Mouse (Mus musculus) kidney, embryonic 15.5 days (tissue): ENCODE data around the gene Serpinb9. TPM values are rescaled to one million over a fixed set of nuclear protein-coding genes. Genes with fewer than 3 reads are reported as not detected.

Source experiments
- ATAC-seq: fragments of 200-750 bp; cut with Nextera tagmentation; replicated peaks from 2 replicates; pipeline ENCODE4 v1.8.0; 2017; ENCODE audit warnings: moderate TSS enrichment; ENCODE audit not compliant: low FRiP score
- H3K27ac ChIP-seq: fragments of 300-500 bp; sonication (generic); 2 replicates; pipeline ENCODE4 v1.5.1; 2015; ENCODE audit warnings: mild to moderate bottlenecking, inconsistent platforms
- H3K27me3 ChIP-seq: fragments of 300-500 bp; sonication (generic); 2 replicates; pipeline ENCODE4 v1.6.1; 2015; ENCODE audit warnings: inconsistent platforms
- H3K36me3 ChIP-seq: fragments of 300-500 bp; sonication (generic); 2 replicates; pipeline ENCODE4 v1.6.1; 2015; ENCODE audit warnings: inconsistent platforms
- H3K4me1 ChIP-seq: fragments of 300-500 bp; sonication (generic); 2 replicates; pipeline ENCODE4 v1.6.1; 2015; ENCODE audit warnings: inconsistent platforms
- H3K4me2 ChIP-seq: fragments of 300-500 bp; sonication (generic); 2 replicates; pipeline ENCODE4 v1.6.1; 2015; ENCODE audit warnings: moderate library complexity, mild to moderate bottlenecking, inconsistent platforms
- H3K4me3 ChIP-seq: fragments of 300-500 bp; sonication (generic); replicated peaks from 2 replicates; pipeline ENCODE4 v1.5.1; 2015; ENCODE audit warnings: mild to moderate bottlenecking, inconsistent platforms
- H3K9ac ChIP-seq: fragments of 300-500 bp; sonication (generic); 2 replicates; pipeline ENCODE4 v1.6.1; 2015; ENCODE audit warnings: mild to moderate bottlenecking, inconsistent platforms
- H3K9me3 ChIP-seq: fragments of 300-500 bp; sonication (generic); replicated peaks from 2 replicates; pipeline ENCODE4 v1.6.1; 2016; ENCODE audit warnings: inconsistent platforms
- WGBS: fragments of 180-500 bp; shearing (Covaris S2); methylation state at CpG from one replicate; pipeline ENCODE4 v1.1.7; 2015; ENCODE audit warnings: mixed read lengths; 5-methylcytosine and 5-hydroxymethylcytosine counted together
- polyA plus RNA-seq: library from polyadenylated mRNA; unstranded; fragments of >200 nt; fragmentation: Nextera tagmentation; extraction: Ambion mirVana; gene quantifications from 2 replicates; pipeline ENCODE4 v1.2.1, GENCODE M21; 2015

The Serpinb9 gene
- polyA plus RNA-seq, 1 experiment from 2014 or later, result 9.3 TPM

DNA sequence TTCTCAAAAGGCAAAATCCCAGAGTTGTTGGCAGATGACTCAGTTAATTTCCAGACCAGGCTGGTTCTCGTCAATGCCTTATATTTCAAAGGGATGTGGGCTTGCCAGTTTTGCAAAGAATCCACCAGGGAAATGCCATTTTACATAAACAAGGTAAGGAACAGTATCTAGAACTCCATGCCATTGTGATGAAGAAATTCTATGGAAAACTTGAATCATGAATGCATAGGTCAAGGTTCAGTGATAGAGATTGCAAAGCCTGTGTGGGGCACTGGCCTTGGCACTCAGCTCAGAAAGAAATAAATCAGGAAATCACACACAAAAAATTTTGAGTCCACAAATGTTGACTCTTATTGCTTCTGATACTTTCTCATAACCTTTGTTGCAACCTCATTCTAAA is 32.5 kb downstream of the Serpinb9 start:
- Histone ChIP-seq H3K9ac (no peak overlapping the region), H3K4me1 (no peaks in the 10 kb centered on the region), H3K36me3 (no peaks in the 10 kb centered on the region), H3K27me3 (no peaks in the 10 kb centered on the region), H3K4me3 (no peak overlapping the region), H3K9me3 (no peaks in the 10 kb centered on the region), H3K4me2 (no peak overlapping the region), H3K27ac (no peak overlapping the region)
- WGBS, result 69% methylated on average over 1 of the region's 1 CpGs
- no peak for ATAC-seq

DNA sequence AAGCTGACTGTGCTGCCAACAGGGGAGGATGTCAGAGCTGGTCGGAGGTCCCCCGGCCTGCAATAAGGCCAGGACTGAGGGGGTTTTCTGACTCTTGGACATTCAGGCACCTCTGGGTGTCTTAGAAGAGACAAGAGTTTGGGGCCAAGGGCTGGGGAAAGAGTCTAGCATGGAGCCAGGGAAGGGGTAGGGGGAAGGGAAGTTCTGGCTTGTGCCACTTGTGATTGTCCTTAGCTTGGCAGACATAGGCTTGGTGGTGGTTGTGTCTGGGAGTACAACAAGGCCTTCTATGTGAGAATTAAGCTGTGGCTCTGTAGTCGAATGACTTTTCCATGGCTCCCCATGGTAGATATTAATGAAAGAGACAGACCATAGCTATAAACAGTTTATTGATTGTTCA is 40.5 kb downstream of the Serpinb9 start:
- ATAC-seq, result no peak
- WGBS, result 97% methylated on average over 3 of the region's 3 CpGs

DNA sequence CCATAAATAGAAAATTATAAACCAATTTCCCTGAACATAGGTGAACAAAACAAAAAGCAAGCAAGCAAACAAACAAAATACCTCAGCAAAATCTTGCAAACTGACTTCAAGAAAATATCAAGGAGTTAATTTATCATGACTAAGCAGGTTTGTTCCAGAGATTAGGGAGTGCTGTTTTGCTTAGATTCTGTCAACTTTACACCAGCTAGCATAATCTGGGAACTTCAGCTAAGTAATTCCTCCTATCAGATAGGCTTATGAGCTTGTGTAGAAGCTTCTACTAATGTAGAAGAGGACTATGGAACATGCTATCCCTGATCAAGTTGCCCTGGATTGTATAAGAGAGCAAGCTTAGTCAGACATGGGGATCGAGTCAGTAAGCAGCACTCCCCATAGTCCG is 44.2 kb downstream of the Serpinb9 start:
- no peaks in the 10 kb centered on the region for H3K27me3 ChIP-seq
- no peaks in the 10 kb centered on the region for H3K36me3 ChIP-seq
- no peaks in the 10 kb centered on the region for H3K4me1 ChIP-seq
- H3K9ac ChIP-seq, result no peak overlapping the region
- H3K9me3 ChIP-seq, result no peaks in the 10 kb centered on the region
- no peak overlapping the region for H3K4me2 ChIP-seq
- WGBS, result 83% methylated on average over 2 of the region's 2 CpGs
- ATAC-seq, result no peak
- H3K4me3 ChIP-seq, result no peak overlapping the region
- H3K27ac ChIP-seq, result no peak overlapping the region

More for the DNA sequence above, 40.5 kb downstream of the Serpinb9 start:
- no peaks in the 10 kb centered on the region for H3K36me3 ChIP-seq
- no peak overlapping the region for H3K9ac ChIP-seq
- H3K27me3 ChIP-seq, result no peaks in the 10 kb centered on the region
- no peaks in the 10 kb centered on the region for H3K9me3 ChIP-seq
- no peak overlapping the region for H3K4me2 ChIP-seq
- H3K27ac ChIP-seq, result no peak overlapping the region
- no peak overlapping the region for H3K4me3 ChIP-seq
- H3K4me1 ChIP-seq, result no peaks in the 10 kb centered on the region

DNA sequence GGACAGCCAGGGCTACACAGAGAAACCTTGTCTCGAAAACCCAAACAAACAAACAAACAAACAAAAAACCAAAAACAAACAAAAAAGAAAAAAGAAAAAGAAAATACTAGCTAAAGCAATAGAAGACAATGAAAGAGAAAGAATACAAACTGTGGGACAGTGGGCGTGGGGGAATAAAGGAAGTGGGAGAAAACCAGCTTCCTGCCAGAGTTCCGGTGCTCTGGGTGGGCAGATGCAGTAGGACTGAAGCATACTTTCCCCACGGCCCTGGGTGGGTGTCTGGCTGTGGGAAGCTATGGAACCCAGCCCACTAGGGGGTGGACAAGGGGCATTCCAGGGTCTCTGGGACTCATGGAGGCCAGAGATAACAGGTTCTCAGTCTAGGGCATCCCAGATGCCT is 45.1 kb downstream of the Serpinb9 start:
- Histone ChIP-seq H3K4me2 (no peak overlapping the region), H3K36me3 (no peaks in the 10 kb centered on the region), H3K9ac (no peak overlapping the region), H3K27me3 (no peaks in the 10 kb centered on the region), H3K9me3 (no peaks in the 10 kb centered on the region), H3K27ac (no peak overlapping the region), H3K4me1 (no peaks in the 10 kb centered on the region), H3K4me3 (no peak overlapping the region)
- WGBS, result 71% methylated on average over 4 of the region's 4 CpGs
- no peak for ATAC-seq

- Histone ChIP-seq H3K27ac (no peak overlapping the region), H3K36me3 (no peaks in the 10 kb centered on the region), H3K4me1 (no peaks in the 10 kb centered on the region), H3K27me3 (no peaks in the 10 kb centered on the region), H3K9ac (no peak overlapping the region), H3K4me3 (no peak overlapping the region), H3K9me3 (no peaks in the 10 kb centered on the region), H3K4me2 (no peak overlapping the region)
- 61% methylated on average over 3 of the region's 3 CpGs for WGBS
- no peak for ATAC-seq
Measured at GRCm38 (mm10) chr13:33051697-33052096, 48.6 kb downstream of the Serpinb9 start.

DNA sequence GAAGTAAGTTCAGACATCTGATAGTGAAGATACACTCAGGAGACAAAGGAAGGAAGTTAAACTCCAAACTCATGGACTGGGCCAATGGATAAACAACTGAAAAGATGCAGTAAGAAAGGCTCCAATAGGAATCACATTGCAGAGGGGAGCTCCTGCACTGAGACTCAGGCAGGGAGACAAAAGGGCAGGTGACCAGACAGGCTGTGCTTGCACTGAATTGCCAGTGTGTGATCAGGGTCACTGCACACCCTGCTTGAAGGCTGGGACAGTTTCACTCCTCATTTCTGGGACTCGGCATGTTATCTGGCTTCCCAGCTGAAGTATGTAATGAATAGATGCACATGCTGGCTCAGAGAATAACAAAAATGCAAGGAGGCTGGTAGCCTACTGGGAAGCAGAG is 60.0 kb downstream of the Serpinb9 start:
- no peaks in the 10 kb centered on the region for H3K36me3 ChIP-seq
- H3K9ac ChIP-seq, result no peak overlapping the region
- ATAC-seq, result peak; percentile 62; the same call in 1 of the 2 replicates
- no peaks in the 10 kb centered on the region for H3K4me1 ChIP-seq
- no peaks in the 10 kb centered on the region for H3K27me3 ChIP-seq
- WGBS, result 45% methylated on average over 1 of the region's 1 CpGs
- H3K4me3 ChIP-seq, result no peak overlapping the region
- no peak overlapping the region for H3K27ac ChIP-seq
- no peak overlapping the region for H3K4me2 ChIP-seq
- H3K9me3 ChIP-seq, result no peaks in the 10 kb centered on the region

Other genes starting within 250 kb of the Serpinb9 start
- gene Mylk4, start 219.3 kb upstream of the Serpinb9 start, polyA plus RNA-seq, result 0.64 and 1.0 TPM in 2 replicates
- gene Wrnip1, start 201.2 kb upstream of the Serpinb9 start, polyA plus RNA-seq, result 22.2 and 23.4 TPM in 2 replicates
- not detected in 2 replicates for gene D930007J09Rik, start 200.4 kb upstream of the Serpinb9 start, polyA plus RNA-seq
- gene Serpinb1a, start 152.1 kb upstream of the Serpinb9 start, polyA plus RNA-seq, result 12.4 and 13.4 TPM in 2 replicates
- gene Serpinb1c, start 105.0 kb upstream of the Serpinb9 start, polyA plus RNA-seq, result not detected in 2 replicates
- gene Serpinb6b, start 38.0 kb upstream of the Serpinb9 start, polyA plus RNA-seq, result 3.9 and 5.0 TPM in 2 replicates
- 0.14 TPM in 1 of 2 replicates, not detected in the other for gene Serpinb9b, start 24.2 kb downstream of the Serpinb9 start, polyA plus RNA-seq
- not detected in 2 replicates for gene Serpinb1b, start 75.3 kb downstream of the Serpinb9 start, polyA plus RNA-seq
- not detected in 2 replicates for gene Serpinb9c, start 156.5 kb downstream of the Serpinb9 start, polyA plus RNA-seq
- not detected in 2 replicates for gene Serpinb9d, start 189.7 kb downstream of the Serpinb9 start, polyA plus RNA-seq
- gene Serpinb9e, start 246.4 kb downstream of the Serpinb9 start, polyA plus RNA-seq, result not detected in 2 replicates